Mouse (Mus musculus): Measurements from ENCODE around the gene 1700020L24Rik. TPM values are rescaled to one million over a fixed set of nuclear protein-coding genes. Genes with fewer than 3 reads are reported as not detected.

1700020L24Rik gene
- polyA plus RNA-seq, 2 experiments: 1.9 to 2.1 TPM

DNA sequence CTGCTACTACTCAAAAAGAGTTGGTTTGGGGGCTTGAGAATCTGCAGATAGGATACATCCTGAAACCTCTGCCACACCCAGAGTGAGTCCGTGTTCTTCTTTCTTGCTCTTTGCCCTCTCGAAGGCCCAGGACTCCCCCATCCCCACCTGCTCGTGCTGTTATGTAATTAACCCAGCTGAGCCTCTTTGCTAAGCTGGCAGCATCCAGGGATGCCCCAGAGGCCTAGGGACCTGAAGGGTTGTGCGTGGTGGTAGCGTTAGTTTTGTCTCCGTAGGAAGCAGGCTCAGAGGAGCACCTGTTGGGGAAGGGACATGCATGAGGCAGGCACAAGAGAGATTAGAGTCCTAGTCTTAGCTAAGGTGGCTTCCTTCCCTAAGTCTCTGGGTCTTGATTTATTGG, 27.0 kb upstream of the 1700020L24Rik start:
- Histone ChIP-seq H3K9ac (replicated peaks) (no peak overlapping the region), H3K27ac (no peak overlapping the region), H3K4me3 (ENCODE audit: insufficient read depth in 1 of 2, low read depth in 2 of 2, low read length in 2 of 2) (no peak overlapping the region), H3K9me3 (ENCODE audit: control insufficient read depth, low read length) (no peaks in the 10 kb centered on the region), H3K36me3 (replicated peaks; ENCODE audit: control insufficient read depth, insufficient read depth, low read depth) (no peaks in the 10 kb centered on the region), H3K4me2 (ENCODE audit: low read depth) (no peak overlapping the region), H3K4me1 (replicated peaks; ENCODE audit: control insufficient read depth in 2 of 2, insufficient read depth in 2 of 2, low read length in 1 of 2) (no peaks in the 10 kb centered on the region), H3K27me3 (ENCODE audit: control insufficient read depth, insufficient read depth, low read length) (peaks cover 31% of the 10 kb centered on the region)
- WGBS (ENCODE audit: insufficient replicate concordance): 53% methylated on average over 6 of the region's 6 CpGs
- TF ChIP-seq EP300 (IDR thresholded peaks at IDR 0.05; ENCODE audit: low read depth) (no peak), CTCF (IDR thresholded peaks at IDR 0.05; ENCODE audit: low read depth) (no peak)
- DNase-seq (ENCODE audit: low read depth in 3 of 3, low spot score in 3 of 3) (no peak), ATAC-seq (ENCODE audit: insufficient read depth) (no peak)

- no peak for TF ChIP-seq CTCF (IDR thresholded peaks at IDR 0.05; ENCODE audit: low read depth)
- no peak for TF ChIP-seq EP300 (IDR thresholded peaks at IDR 0.05; ENCODE audit: low read depth)
- Histone ChIP-seq H3K4me1 (replicated peaks; ENCODE audit: control insufficient read depth in 2 of 2, insufficient read depth in 2 of 2, low read length in 1 of 2) (no peaks in the 10 kb centered on the region), H3K27me3 (ENCODE audit: control insufficient read depth, insufficient read depth, low read length) (peaks cover 16% of the 10 kb centered on the region), H3K27ac (no peak overlapping the region), H3K9me3 (ENCODE audit: control insufficient read depth, low read length) (no peaks in the 10 kb centered on the region), H3K4me2 (ENCODE audit: low read depth) (no peak overlapping the region), H3K9ac (replicated peaks) (no peak overlapping the region), H3K4me3 (ENCODE audit: insufficient read depth in 1 of 2, low read depth in 2 of 2, low read length in 2 of 2) (no peak overlapping the region), H3K36me3 (replicated peaks; ENCODE audit: control insufficient read depth, insufficient read depth, low read depth) (no peaks in the 10 kb centered on the region)
- 7% methylated on average over 5 of the region's 5 CpGs for WGBS (ENCODE audit: insufficient replicate concordance)
- DNase-seq (ENCODE audit: low read depth in 3 of 3, low spot score in 3 of 3): peak; percentile 24 to 45 (median 43)
- no peak for ATAC-seq (ENCODE audit: insufficient read depth)
Observed at GRCm38 (mm10) chr11:83417080-83417479, 20.4 kb upstream of the 1700020L24Rik start.

DNA sequence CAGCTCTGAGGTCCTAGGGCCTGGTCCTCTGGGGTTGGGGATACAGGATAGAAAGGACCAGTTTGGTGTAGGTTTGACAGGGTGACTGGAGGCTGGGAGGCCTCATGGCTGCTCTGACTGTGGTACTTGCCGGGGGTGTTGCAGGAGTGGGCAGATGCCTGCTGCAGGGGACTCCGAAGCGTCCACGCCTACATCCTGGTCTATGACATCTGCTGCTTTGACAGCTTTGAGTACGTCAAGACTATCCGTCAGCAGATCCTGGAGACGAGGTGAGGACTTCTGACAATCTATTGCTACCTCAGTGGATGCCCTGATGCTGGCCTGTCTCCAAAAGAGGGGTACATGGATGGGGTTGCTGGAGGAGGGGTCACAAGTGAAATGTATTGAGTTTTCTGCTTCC, 19.8 kb upstream of the 1700020L24Rik start:
- H3K4me1 ChIP-seq (replicated peaks; ENCODE audit: control insufficient read depth in 2 of 2, insufficient read depth in 2 of 2, low read length in 1 of 2): no peaks in the 10 kb centered on the region
- no peaks in the 10 kb centered on the region for H3K36me3 ChIP-seq (replicated peaks; ENCODE audit: control insufficient read depth, insufficient read depth, low read depth)
- no peaks in the 10 kb centered on the region for H3K9me3 ChIP-seq (ENCODE audit: control insufficient read depth, low read length)
- no peak overlapping the region for H3K27ac ChIP-seq
- no peak overlapping the region for H3K4me2 ChIP-seq (ENCODE audit: low read depth)
- H3K9ac ChIP-seq (replicated peaks): no peak overlapping the region
- no peak overlapping the region for H3K4me3 ChIP-seq (ENCODE audit: insufficient read depth in 1 of 2, low read depth in 2 of 2, low read length in 2 of 2)
- WGBS (ENCODE audit: insufficient replicate concordance): 64% methylated on average over 7 of the region's 7 CpGs
- ATAC-seq (ENCODE audit: insufficient read depth): no peak
- no peak for DNase-seq (ENCODE audit: low read depth in 3 of 3, low spot score in 3 of 3)
- peaks cover 16% of the 10 kb centered on the region for H3K27me3 ChIP-seq (ENCODE audit: control insufficient read depth, insufficient read depth, low read length)
- TF ChIP-seq EP300 (IDR thresholded peaks at IDR 0.05; ENCODE audit: low read depth): no peak
- no peak for TF ChIP-seq CTCF (IDR thresholded peaks at IDR 0.05; ENCODE audit: low read depth)

DNA sequence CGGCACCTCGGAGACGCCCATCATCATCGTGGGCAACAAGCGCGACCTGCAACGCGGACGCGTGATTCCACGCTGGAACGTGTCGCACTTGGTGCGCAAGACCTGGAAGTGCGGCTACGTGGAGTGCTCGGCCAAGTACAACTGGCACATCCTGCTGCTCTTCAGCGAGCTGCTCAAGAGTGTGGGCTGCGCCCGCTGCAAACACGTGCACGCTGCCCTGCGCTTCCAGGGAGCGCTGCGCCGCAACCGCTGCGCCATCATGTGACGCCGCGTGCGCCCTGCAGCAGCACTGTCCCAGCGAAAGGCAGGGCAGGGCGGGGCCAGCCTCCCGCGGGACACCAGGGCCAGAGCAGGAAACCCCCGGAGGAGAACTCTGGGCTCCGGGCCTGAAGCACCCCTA, 18.9 kb upstream of the 1700020L24Rik start:
- Histone ChIP-seq H3K4me2 (ENCODE audit: low read depth) (no peak overlapping the region), H3K9ac (replicated peaks) (no peak overlapping the region), H3K27ac (no peak overlapping the region), H3K36me3 (replicated peaks; ENCODE audit: control insufficient read depth, insufficient read depth, low read depth) (no peaks in the 10 kb centered on the region), H3K27me3 (ENCODE audit: control insufficient read depth, insufficient read depth, low read length) (peaks cover 16% of the 10 kb centered on the region), H3K9me3 (ENCODE audit: control insufficient read depth, low read length) (no peaks in the 10 kb centered on the region), H3K4me1 (replicated peaks; ENCODE audit: control insufficient read depth in 2 of 2, insufficient read depth in 2 of 2, low read length in 1 of 2) (no peaks in the 10 kb centered on the region), H3K4me3 (ENCODE audit: insufficient read depth in 1 of 2, low read depth in 2 of 2, low read length in 2 of 2) (no peak overlapping the region)
- WGBS (ENCODE audit: insufficient replicate concordance): 10% methylated on average over 38 of the region's 38 CpGs
- TF ChIP-seq CTCF (IDR thresholded peaks at IDR 0.05; ENCODE audit: low read depth) (peak; percentile 37; the same call in 1 of the 2 replicates), EP300 (IDR thresholded peaks at IDR 0.05; ENCODE audit: low read depth) (no peak)
- DNase-seq (ENCODE audit: low read depth in 3 of 3, low spot score in 3 of 3) (no peak), ATAC-seq (ENCODE audit: insufficient read depth) (no peak)

GRCm38 (mm10) chr11:83420338-83420737, 17.1 kb upstream of the 1700020L24Rik start:
- Histone ChIP-seq H3K9me3 (ENCODE audit: control insufficient read depth, low read length) (no peaks in the 10 kb centered on the region), H3K27me3 (ENCODE audit: control insufficient read depth, insufficient read depth, low read length) (peaks cover 16% of the 10 kb centered on the region), H3K4me2 (ENCODE audit: low read depth) (no peak overlapping the region), H3K4me1 (replicated peaks; ENCODE audit: control insufficient read depth in 2 of 2, insufficient read depth in 2 of 2, low read length in 1 of 2) (no peaks in the 10 kb centered on the region), H3K4me3 (ENCODE audit: insufficient read depth in 1 of 2, low read depth in 2 of 2, low read length in 2 of 2) (no peak overlapping the region), H3K9ac (replicated peaks) (no peak overlapping the region), H3K27ac (no peak overlapping the region), H3K36me3 (replicated peaks; ENCODE audit: control insufficient read depth, insufficient read depth, low read depth) (no peaks in the 10 kb centered on the region)
- ATAC-seq (ENCODE audit: insufficient read depth) (no peak), DNase-seq (ENCODE audit: low read depth in 3 of 3, low spot score in 3 of 3) (no peak)
- no peak for TF ChIP-seq EP300 (IDR thresholded peaks at IDR 0.05; ENCODE audit: low read depth)
- peak; percentile 63 for TF ChIP-seq CTCF (IDR thresholded peaks at IDR 0.05; ENCODE audit: low read depth)
- 30% methylated on average over 4 of the region's 4 CpGs for WGBS (ENCODE audit: insufficient replicate concordance)

Measured in liver, embryonic 14.5 days (tissue).